Comparison of ENCODE assay signal across 15 mouse cellular contexts in genomic region chr9:13466816-13467215, GRCm38 (mm10). TPM values are rescaled to one million over a fixed set of nuclear protein-coding genes. Genes with fewer than 3 reads are reported as not detected.
DNase-seq lines count a peak whose midpoint lies in the region; ATAC-seq and TF ChIP-seq lines count a peak whose summit lies in the region.
"Had no signal": no experiment of that assay in that cellular context is flagged by ENCODE, and none has a peak within 500 bp of the region (broad histone marks: within the 10 kb centered on the region; RNA-seq: fewer than 3 reads in every experiment).

No protein-coding gene starts in this region.

- H3K27ac ChIP-seq in heart, postnatal 0 days (ENCODE audit: low read depth): peak overlapping the region; percentile 52; the same call in 1 of the 2 replicates
- peak overlapping the region; percentile 74 for H3K27ac ChIP-seq in bone marrow, adult 2 months (ENCODE audit: control insufficient read depth, insufficient read depth, low read depth, low read length, poor library complexity)
- no peak overlapping the region for H3K27ac ChIP-seq in midbrain, postnatal 0 days (ENCODE audit: low read depth, low read length)
- H3K27ac ChIP-seq: hindbrain, embryonic 14.5 days; midbrain, embryonic 12.5 days had no signal

- TF ChIP-seq CTCF in heart, postnatal 0 days (IDR thresholded peaks at IDR 0.05; ENCODE audit: low read depth): no peak
- TF ChIP-seq CTCF in bone marrow, adult 2 months (IDR thresholded peaks at IDR 0.05; ENCODE audit: control insufficient read depth, insufficient read depth, low read length): no peak
- TF ChIP-seq CTCF in midbrain, postnatal 0 days (IDR thresholded peaks at IDR 0.05): no peak

- H3K4me2 ChIP-seq in heart, postnatal 0 days (ENCODE audit: low read depth, low read length): peak overlapping the region; percentile 33
- H3K4me2 ChIP-seq in midbrain, postnatal 0 days (ENCODE audit: low read depth, low read length, poor library complexity, severe bottlenecking): no peak overlapping the region
- H3K4me2 ChIP-seq: hindbrain, embryonic 14.5 days; midbrain, embryonic 12.5 days had no signal

- H3K9ac ChIP-seq in heart, postnatal 0 days (replicated peaks; ENCODE audit: low read depth, low read length): no peak overlapping the region
- no peak overlapping the region for H3K9ac ChIP-seq in midbrain, postnatal 0 days (replicated peaks; ENCODE audit: low read length, poor library complexity, severe bottlenecking)
- H3K9ac ChIP-seq: hindbrain, embryonic 14.5 days; midbrain, embryonic 12.5 days had no signal

- no peaks in the 10 kb centered on the region for H3K36me3 ChIP-seq in heart, postnatal 0 days (replicated peaks; ENCODE audit: control insufficient read depth, insufficient read depth, low read length)
- no peaks in the 10 kb centered on the region for H3K36me3 ChIP-seq in midbrain, postnatal 0 days (ENCODE audit: insufficient read depth, low read length)
- H3K36me3 ChIP-seq: midbrain, embryonic 12.5 days had no signal

- no peak for DNase-seq in heart, postnatal 0 days (ENCODE audit: low spot score)
- no peak for DNase-seq in heart, adult 9 months (ENCODE audit: low spot score in 2 of 2)
- DNase-seq in A20 (ENCODE audit: low read depth, low spot score): peak; percentile 71
- DNase-seq in midbrain, postnatal 0 days (ENCODE audit: low spot score): no peak
- no peak for DNase-seq in cerebellum, postnatal 4 days (ENCODE audit: low spot score in 2 of 2)
- DNase-seq: cerebellum, postnatal 14 days; lung, adult 2 months had no signal

- H3K4me3 ChIP-seq in heart, postnatal 0 days (ENCODE audit: low read depth, low read length): no peak overlapping the region
- H3K4me3 ChIP-seq in bone marrow, adult 2 months (replicated peaks; ENCODE audit: control insufficient read depth, low read depth, low read length): peak overlapping the region; percentile 5
- H3K4me3 ChIP-seq in midbrain, postnatal 0 days (ENCODE audit: low read depth, low read length): no peak overlapping the region
- H3K4me3 ChIP-seq: midbrain, embryonic 12.5 days had no signal

- no peak for TF ChIP-seq POLR2A in bone marrow, adult 2 months (IDR thresholded peaks at IDR 0.05; ENCODE audit: borderline replicate concordance, control insufficient read depth, low read depth, low read length)

- no peak for TF ChIP-seq EP300 in heart, postnatal 0 days (IDR thresholded peaks at IDR 0.05; ENCODE audit: low read depth)

- H3K4me1 ChIP-seq in heart, postnatal 0 days (ENCODE audit: control insufficient read depth, insufficient read depth): peaks cover 20% of the 10 kb centered on the region
- peaks cover 9% of the 10 kb centered on the region for H3K4me1 ChIP-seq in bone marrow, adult 2 months (ENCODE audit: control insufficient read depth, insufficient read depth, low read length)
- no peaks in the 10 kb centered on the region for H3K4me1 ChIP-seq in midbrain, postnatal 0 days (ENCODE audit: insufficient read depth, low read length)

- no peaks in the 10 kb centered on the region for H3K9me3 ChIP-seq in heart, postnatal 0 days (replicated peaks; ENCODE audit: control insufficient read depth, low read length)
- no peaks in the 10 kb centered on the region for H3K9me3 ChIP-seq in midbrain, postnatal 0 days (ENCODE audit: low read length)
- H3K9me3 ChIP-seq: midbrain, embryonic 12.5 days had no signal

- WGBS in heart, postnatal 0 days: 73% methylated on average over 10 of the region's 10 CpGs
- WGBS in bone marrow, adult 2 months: 7% methylated on average over 10 of the region's 10 CpGs
- 84% methylated on average over 10 of the region's 10 CpGs for WGBS in midbrain, postnatal 0 days

- ATAC-seq in heart, postnatal 0 days (ENCODE audit: insufficient read depth, low read depth): no peak
- ATAC-seq in megakaryocyte, adult 5-6 weeks (ENCODE audit: poor library complexity, severe bottlenecking): peak; percentile 36
- no peak for ATAC-seq in midbrain, postnatal 0 days (ENCODE audit: low FRiP score)

- no peaks in the 10 kb centered on the region for H3K27me3 ChIP-seq in heart, postnatal 0 days (ENCODE audit: control insufficient read depth, insufficient read depth, low read length)
- no peaks in the 10 kb centered on the region for H3K27me3 ChIP-seq in midbrain, postnatal 0 days (ENCODE audit: insufficient read depth, low read length)
- H3K27me3 ChIP-seq: midbrain, embryonic 12.5 days had no signal

RNA-seq across cellular contexts. Expression of gene Gm17571, which starts 20.3 kb away (rescaled TPM):
- not detected in 2 replicates for total RNA-seq in heart, postnatal 0 days (2014; rRNA removed; ENCODE audit: low replicate concordance)
- polyA plus RNA-seq in heart, postnatal 0 days (2015; fragmentation: Nextera tagmentation; extraction: Ambion mirVana): not detected in 2 replicates
- polyA plus RNA-seq in bone marrow, adult 2 months (2011; ENCODE audit: insufficient read depth, insufficient read length, low replicate concordance, missing spikeins): not detected in 2 replicates
- total RNA-seq in megakaryocyte, adult 5-6 weeks (2015): not detected in 2 replicates
- not detected in 2 replicates for total RNA-seq in megakaryocyte, adult 5-6 weeks (2017)
- not detected in 2 replicates for total RNA-seq in midbrain, postnatal 0 days (2014; rRNA removed)
- not detected in 2 replicates for polyA plus RNA-seq in midbrain, postnatal 0 days (2015; fragmentation: Nextera tagmentation; extraction: Ambion mirVana)
- total RNA-seq: left cerebral cortex, adult 8-10 months had no signal
- polyA plus RNA-seq: brain, embryonic 14.5 days; frontal cortex, adult 2 months; hindbrain, embryonic 14.5 days; lung, adult 2 months; midbrain, embryonic 12.5 days; neural tube, embryonic 14.5 days had no signal
